Mouse (Mus musculus) MEL (cell line): ENCODE measurements around the gene Impdh1. TPM values are rescaled to one million over a fixed set of nuclear protein-coding genes. Genes with fewer than 3 reads are reported as not detected.

Experiments used
- DNase-seq: peaks from one replicate; pipeline ENCODE4 v3.0.0; 2011; ENCODE audit warnings: low read depth, low spot score
- H3K27ac ChIP-seq: 2 replicates; pipeline ENCODE4 v1.5.1; 2012; ENCODE audit warnings: low read depth, mild to moderate bottlenecking, control low read depth, low read length, moderate library complexity; ENCODE audit not compliant: control insufficient read depth
- H3K27me3 ChIP-seq, 2 experiments: fragments of 150-350 bp in 1 of 2; sonication (generic) in 1 of 2; 2 replicates each; pipeline ENCODE4 v1.6.1; 2012; ENCODE audit warnings: low read length in 2 of 2, mild to moderate bottlenecking in 2 of 2, improper control_type of control experiment in 1 of 2, moderate library complexity in 1 of 2; ENCODE audit not compliant: insufficient read depth in 2 of 2, control insufficient read depth in 1 of 2
- H3K36me3 ChIP-seq, 2 experiments: 2 replicates each; pipeline ENCODE4 v1.6.1; 2012 to 2014; ENCODE audit warnings: low read length in 2 of 2, improper control_type of control experiment in 1 of 2, inconsistent platforms in 1 of 2, mild to moderate bottlenecking in 1 of 2; ENCODE audit not compliant: insufficient read depth in 2 of 2, control insufficient read depth in 1 of 2
- H3K4me1 ChIP-seq, 2 experiments: fragments of 150-350 bp in 1 of 2; sonication (generic) in 1 of 2; 2 replicates each; pipeline ENCODE4 v1.6.1; 2012; ENCODE audit warnings: low read length in 2 of 2, improper control_type of control experiment in 1 of 2, mild to moderate bottlenecking in 1 of 2; ENCODE audit not compliant: insufficient read depth in 2 of 2, control insufficient read depth in 1 of 2
- H3K4me3 ChIP-seq, 2 experiments: fragments of 150-350 bp in 1 of 2; sonication (generic) in 1 of 2; 2 replicates each; pipeline ENCODE4 v1.5.1; 2012; ENCODE audit warnings: low read depth in 2 of 2, low read length in 2 of 2, mild to moderate bottlenecking in 2 of 2, moderate library complexity in 2 of 2, control low read depth in 1 of 2, improper control_type of control experiment in 1 of 2; ENCODE audit not compliant: control insufficient read depth in 1 of 2, insufficient read depth in 1 of 2
- H3K79me2 ChIP-seq: 2 replicates; pipeline ENCODE4 v1.6.1; 2012; ENCODE audit warnings: mild to moderate bottlenecking, low read length, moderate library complexity; ENCODE audit not compliant: control insufficient read depth, poor library complexity, insufficient read depth
- H3K9ac ChIP-seq: 2 replicates; pipeline ENCODE4 v1.6.1; 2012; ENCODE audit warnings: low read depth, mild to moderate bottlenecking, control low read depth, low read length, moderate library complexity; ENCODE audit not compliant: control insufficient read depth, poor library complexity, severe bottlenecking
- H3K9me3 ChIP-seq: fragments of 150-350 bp; sonication (generic); replicated peaks from 2 replicates; pipeline ENCODE4 v1.6.1; 2012; ENCODE audit warnings: mild to moderate bottlenecking, low read length, improper control_type of control experiment, moderate library complexity; ENCODE audit not compliant: insufficient read depth
- CHD2 ChIP-seq: IDR thresholded peaks from 2 replicates; pipeline ENCODE4 v1.6.1; 2011; ENCODE audit warnings: low read length, improper control_type of control experiment
- CTCF ChIP-seq, 3 experiments: IDR thresholded peaks in 2 of 3; conservative IDR thresholded peaks in 1 of 3; 2 replicates each; pipeline ENCODE4 v1.5.1; 2011 to 2012; ENCODE audit warnings: low read length in 3 of 3, low read depth in 2 of 3, mild to moderate bottlenecking in 2 of 3, improper control_type of control experiment in 1 of 3, inconsistent platforms in 1 of 3, mixed read lengths in 1 of 3, moderate library complexity in 1 of 3; ENCODE audit not compliant: control insufficient read depth in 1 of 3, insufficient read depth in 1 of 3, poor library complexity in 1 of 3, severe bottlenecking in 1 of 3
- EP300 ChIP-seq, 2 experiments: IDR thresholded peaks; 2 replicates each; pipeline ENCODE4 v1.6.1; 2011; ENCODE audit warnings: improper control_type of control experiment in 2 of 2, low read length in 2 of 2, low read depth in 1 of 2, mild to moderate bottlenecking in 1 of 2
- ETS1 ChIP-seq: IDR thresholded peaks from 2 replicates; pipeline ENCODE4 v1.6.1; 2012; ENCODE audit warnings: low read depth, mild to moderate bottlenecking, inconsistent platforms, low read length, improper control_type of control experiment, moderate library complexity
- GABPA ChIP-seq: IDR thresholded peaks from 2 replicates; pipeline ENCODE4 v1.6.1; 2012; ENCODE audit warnings: low read depth, mild to moderate bottlenecking, inconsistent platforms, low read length, improper control_type of control experiment, moderate library complexity
- GATA1 ChIP-seq: IDR thresholded peaks from 2 replicates; pipeline ENCODE4 v1.6.1; 2011; ENCODE audit warnings: low read depth, low read length, improper control_type of control experiment
- MAFK ChIP-seq: IDR thresholded peaks from 2 replicates; pipeline ENCODE4 v1.6.1; 2011; ENCODE audit warnings: low read depth, mild to moderate bottlenecking, low read length, improper control_type of control experiment, borderline replicate concordance
- MAX ChIP-seq: IDR thresholded peaks from 2 replicates; pipeline ENCODE4 v1.6.1; 2011; ENCODE audit warnings: low read length, improper control_type of control experiment
- MAZ ChIP-seq: IDR thresholded peaks from 2 replicates; pipeline ENCODE4 v1.6.1; 2012; ENCODE audit warnings: low read depth, mild to moderate bottlenecking, inconsistent platforms, low read length, improper control_type of control experiment
- MEF2A ChIP-seq: IDR thresholded peaks from 2 replicates; pipeline ENCODE4 v1.6.1; 2014; ENCODE audit warnings: low read depth, mild to moderate bottlenecking, inconsistent platforms, low read length, improper control_type of control experiment; ENCODE audit not compliant: poor library complexity, insufficient replicate concordance, severe bottlenecking; ENCODE audit errors: extremely low read depth
- MXI1 ChIP-seq: IDR thresholded peaks from 2 replicates; pipeline ENCODE4 v1.6.1; 2011; ENCODE audit warnings: mild to moderate bottlenecking, low read depth, low read length, improper control_type of control experiment
- MYC ChIP-seq: IDR thresholded peaks from 2 replicates; pipeline ENCODE4 v1.6.1; 2011; ENCODE audit warnings: low read depth, mild to moderate bottlenecking, low read length, improper control_type of control experiment, moderate library complexity
- POLR2AphosphoS2 ChIP-seq: IDR thresholded peaks from 2 replicates; pipeline ENCODE4 v1.6.1; 2011; ENCODE audit warnings: low read length, improper control_type of control experiment
- POLR2AphosphoS5 ChIP-seq: IDR thresholded peaks from 2 replicates; pipeline ENCODE4 v1.6.1; 2012; ENCODE audit warnings: low read depth, borderline replicate concordance, mild to moderate bottlenecking, inconsistent platforms, low read length, moderate library complexity, mixed read lengths
- RAD21 ChIP-seq: IDR thresholded peaks from 2 replicates; pipeline ENCODE4 v1.6.1; 2011; ENCODE audit warnings: mild to moderate bottlenecking, low read depth, low read length, improper control_type of control experiment
- RCOR1 ChIP-seq: IDR thresholded peaks from 2 replicates; pipeline ENCODE4 v1.6.1; 2012; ENCODE audit warnings: low read depth, mild to moderate bottlenecking, inconsistent platforms, low read length, improper control_type of control experiment
- SMC3 ChIP-seq: IDR thresholded peaks from 2 replicates; pipeline ENCODE4 v1.6.1; 2011; ENCODE audit warnings: low read depth, low read length, improper control_type of control experiment
- TAL1 ChIP-seq: IDR thresholded peaks from 2 replicates; pipeline ENCODE4 v1.6.1; 2012; ENCODE audit warnings: mild to moderate bottlenecking, inconsistent platforms, low read length, moderate library complexity, mixed read lengths
- USF1 ChIP-seq: IDR thresholded peaks from 2 replicates; pipeline ENCODE4 v1.6.1; 2014; ENCODE audit warnings: low read depth, mild to moderate bottlenecking, inconsistent platforms, low read length, improper control_type of control experiment, moderate library complexity
- USF2 ChIP-seq, 2 experiments: IDR thresholded peaks; 2 replicates each; pipeline ENCODE4 v1.6.1; 2011 to 2012; ENCODE audit warnings: improper control_type of control experiment in 2 of 2, low read length in 2 of 2, borderline replicate concordance in 1 of 2, inconsistent platforms in 1 of 2, low read depth in 1 of 2, mild to moderate bottlenecking in 1 of 2; ENCODE audit not compliant: insufficient read depth in 1 of 2
- ZC3H11A ChIP-seq: IDR thresholded peaks from 2 replicates; pipeline ENCODE4 v1.6.1; 2012; ENCODE audit warnings: low read depth, mild to moderate bottlenecking, inconsistent platforms, low read length, improper control_type of control experiment
- ZMIZ1 ChIP-seq: IDR thresholded peaks from 2 replicates; pipeline ENCODE4 v1.6.1; 2012; ENCODE audit warnings: low read depth, mild to moderate bottlenecking, inconsistent platforms, low read length, improper control_type of control experiment, moderate library complexity
- polyA plus RNA-seq, 2 experiments: library from polyadenylated mRNA; stranded (reverse) in 1 of 2; unstranded in 1 of 2; fragments of >175 nt in 1 of 2; fragments of >200 nt in 1 of 2; gene quantifications; 2 replicates each; pipeline versions ENCODE4 v1.2.1 to v1.2.4; 2012; ENCODE audit warnings: low replicate concordance in 2 of 2, low read depth in 1 of 2; ENCODE audit not compliant: insufficient read length in 2 of 2, insufficient read depth in 1 of 2, missing spikeins in 1 of 2
- total RNA-seq: library from RNA; depleted of rRNA; stranded (reverse); fragments of 300-350 nt; gene quantifications from 2 replicates; pipeline ENCODE4 v1.2.3, GENCODE M21; 2012

Impdh1 gene
- total and polyA plus RNA-seq, 3 experiments = 15.3 to 55.1 TPM; not detected in 1

DNA sequence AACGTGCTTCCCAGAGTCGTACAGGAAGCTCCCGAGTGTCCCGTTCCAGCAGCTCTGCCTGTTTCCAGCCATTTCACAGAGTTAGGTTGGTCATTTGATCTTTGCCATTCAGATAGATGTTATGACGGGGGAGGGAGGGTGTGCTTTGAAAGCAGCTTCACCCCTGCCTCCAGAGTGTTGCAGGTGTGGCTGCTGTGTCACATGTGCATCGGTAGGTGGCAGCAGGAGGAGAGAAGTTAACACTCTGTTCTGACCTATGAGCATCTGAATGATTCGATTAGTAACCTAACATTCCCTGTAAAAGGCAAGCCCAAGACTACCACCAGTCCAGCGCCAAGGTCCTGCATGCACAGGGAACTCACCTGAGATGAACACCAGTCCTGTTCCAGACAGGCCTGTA is 18.1 kb upstream of the Impdh1 start:
- TF ChIP-seq SMC3 (peak; percentile 55), MAFK (no peak), RAD21 (peak; percentile 21), USF1 (peak; percentile 64; the same call in 1 of the 2 replicates), CTCF (IDR thresholded peaks at IDR 0.05 in 2 of 3, conservative IDR thresholded peaks at IDR 0.05 in 1 of 3; ENCODE audit: control insufficient read depth in 1 of 3, insufficient read depth in 1 of 3, low read depth in 2 of 3, low read length in 3 of 3, poor library complexity in 1 of 3, severe bottlenecking in 1 of 3) (peak; percentile 58 to 65 (median 62)), POLR2AphosphoS2 (no peak), MEF2A (no peak)
- Histone ChIP-seq H3K27ac (no peak overlapping the region), H3K4me1 (peaks cover 0 to 6% of the 10 kb centered on the region in 2 experiments; a peak in 1 of 4 replicates), H3K9ac (no peak overlapping the region), H3K4me3 (no peak overlapping the region), H3K27me3 (no peaks in the 10 kb centered on the region), H3K36me3 (peaks cover 0 to 3% of the 10 kb centered on the region in 2 experiments; a peak in 1 of 4 replicates), H3K79me2 (no peaks in the 10 kb centered on the region), H3K9me3 (no peaks in the 10 kb centered on the region)
- peak; percentile 50 for DNase-seq

DNA sequence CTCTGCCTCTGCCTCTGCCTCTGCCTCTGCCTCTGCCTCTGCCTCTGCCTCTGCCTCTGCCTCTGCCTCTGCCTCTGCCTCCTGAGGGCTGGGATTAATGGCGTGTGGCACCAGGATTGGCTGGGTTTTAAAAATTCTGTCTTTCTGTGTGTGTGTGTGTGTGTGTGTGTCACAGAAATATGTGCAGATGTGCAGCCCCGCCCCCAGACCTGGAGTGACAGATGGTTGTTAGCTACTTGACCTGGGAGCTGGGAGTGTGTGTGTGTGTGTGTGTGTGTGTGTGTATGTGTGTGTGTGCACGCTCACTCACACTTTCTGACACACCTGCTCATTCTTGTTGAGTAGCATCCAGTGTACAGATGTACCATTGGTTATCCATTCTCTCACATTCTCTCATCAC is 17.5 kb upstream of the Impdh1 start:
- Histone ChIP-seq H3K36me3 (peaks cover 0 to 4% of the 10 kb centered on the region in 2 experiments; a peak in 2 of 4 replicates), H3K9me3 (no peaks in the 10 kb centered on the region), H3K79me2 (no peaks in the 10 kb centered on the region), H3K27me3 (no peaks in the 10 kb centered on the region), H3K4me3 (no peak overlapping the region), H3K27ac (no peak overlapping the region)
- no peak for DNase-seq
- no peak for TF ChIP-seq TAL1
- no peak for TF ChIP-seq GATA1
- no peak for TF ChIP-seq ZMIZ1
- TF ChIP-seq ZC3H11A = no peak
- no peak for TF ChIP-seq POLR2AphosphoS5
- no peak for TF ChIP-seq GABPA
- TF ChIP-seq USF1 = no peak
- TF ChIP-seq MAFK = no peak
- TF ChIP-seq RCOR1 = no peak
- TF ChIP-seq ETS1 = no peak
- no peak for TF ChIP-seq USF2 (IDR thresholded peaks at IDR 0.05; ENCODE audit: borderline replicate concordance in 1 of 2, insufficient read depth in 1 of 2, low read depth in 1 of 2, low read length in 2 of 2)
- no peak for TF ChIP-seq CHD2
- TF ChIP-seq MXI1 = no peak
- no peak for TF ChIP-seq MAX
- TF ChIP-seq MAZ = no peak
- no peak for TF ChIP-seq EP300 (IDR thresholded peaks at IDR 0.05; ENCODE audit: low read depth in 1 of 2, low read length in 2 of 2)
- no peak for TF ChIP-seq MYC
- TF ChIP-seq, all 39 proteins: peak for 0
- peaks cover 4 to 12% of the 10 kb centered on the region in 2 experiments; a peak in 3 of 4 replicates for H3K4me1 ChIP-seq
- no peak overlapping the region for H3K9ac ChIP-seq
